Mouse (Mus musculus): ENCODE data around the gene Sin3a.

- TF ChIP-seq CTCF (IDR thresholded peaks at IDR 0.05) (peak; percentile 40), POLR2A (IDR thresholded peaks at IDR 0.05; ENCODE audit: insufficient read depth, low read depth, low read length) (peak; percentile 88)
These were observed 76.5 kb downstream of the Sin3a start, which contains the start of gene Neil1 for GRCm38 (mm10) chr9:57148144-57148878.

Measured in heart, adult 2 months (tissue).